Mouse (Mus musculus) heart, embryonic 14.5 days (tissue): ENCODE data around the gene Rnf150. TPM values are rescaled to one million over a fixed set of nuclear protein-coding genes. Genes with fewer than 3 reads are reported as not detected.

ENCODE experiments used
- ATAC-seq: fragments of 200-750 bp; cut with Nextera tagmentation; 2 replicates; pipeline ENCODE4 v1.8.0; 2017; ENCODE audit warnings: low read depth, moderate TSS enrichment; ENCODE audit not compliant: insufficient number of reproducible peaks, insufficient read depth, low FRiP score
- H3K27ac ChIP-seq, 2 experiments: fragments of 200-500 bp in 1 of 2; fragments of 300-500 bp in 1 of 2; sonication (generic) in 1 of 2; replicated peaks in 1 of 2; 2 replicates each; pipeline ENCODE4 v1.5.1; 2012 to 2014; ENCODE audit warnings: low read depth in 2 of 2, low read length in 2 of 2, control low read depth in 1 of 2, mild to moderate bottlenecking in 1 of 2, mixed read lengths in 1 of 2; ENCODE audit not compliant: control insufficient read depth in 1 of 2, insufficient read depth in 1 of 2
- H3K27me3 ChIP-seq: fragments of 300-500 bp; sonication (generic); 2 replicates; pipeline ENCODE4 v1.6.1; 2014; ENCODE audit warnings: mild to moderate bottlenecking, low read length, control low read depth; ENCODE audit not compliant: control insufficient read depth, insufficient read depth
- H3K36me3 ChIP-seq: fragments of 300-500 bp; sonication (generic); 2 replicates; pipeline ENCODE4 v1.6.1; 2014; ENCODE audit warnings: mild to moderate bottlenecking, control low read depth, low read length, mixed read lengths; ENCODE audit not compliant: control insufficient read depth, insufficient read depth
- H3K4me1 ChIP-seq, 2 experiments: fragments of 200-500 bp in 1 of 2; fragments of 300-500 bp in 1 of 2; sonication (generic) in 1 of 2; 2 replicates each; pipeline ENCODE4 v1.6.1; 2012 to 2014; ENCODE audit warnings: low read length in 2 of 2, control low read depth in 1 of 2, mixed read lengths in 1 of 2; ENCODE audit not compliant: control insufficient read depth in 2 of 2, insufficient read depth in 2 of 2
- H3K4me2 ChIP-seq: fragments of 300-500 bp; sonication (generic); 2 replicates; pipeline ENCODE4 v1.6.1; 2014; ENCODE audit warnings: mild to moderate bottlenecking, low read length
- H3K4me3 ChIP-seq, 2 experiments: fragments of 200-500 bp in 1 of 2; fragments of 300-500 bp in 1 of 2; sonication (generic) in 1 of 2; 2 replicates each; pipeline ENCODE4 v1.5.1; 2012 to 2014; ENCODE audit warnings: low read length in 2 of 2, mild to moderate bottlenecking in 2 of 2, control low read depth in 1 of 2, low read depth in 1 of 2, moderate library complexity in 1 of 2; ENCODE audit not compliant: control insufficient read depth in 1 of 2, insufficient read depth in 1 of 2
- H3K9ac ChIP-seq: fragments of 300-500 bp; sonication (generic); 2 replicates; pipeline ENCODE4 v1.6.1; 2014; ENCODE audit warnings: mild to moderate bottlenecking, low read length
- H3K9me3 ChIP-seq: fragments of 300-500 bp; sonication (generic); 2 replicates; pipeline ENCODE4 v1.6.1; 2016; ENCODE audit warnings: low read length, control low read depth; ENCODE audit not compliant: control insufficient read depth
- WGBS: fragments of 180-500 bp; shearing (Covaris S2); extraction: QIAGEN DNeasy Blood & Tissue Kit; methylation state at CpG from one replicate; pipeline ENCODE4 v1.1.7; 2014; 5-methylcytosine and 5-hydroxymethylcytosine counted together
- polyA plus RNA-seq: library from polyadenylated mRNA; unstranded; fragments of >200 nt; fragmentation: Nextera tagmentation; extraction: Ambion mirVana; gene quantifications from 2 replicates; pipeline ENCODE4 v1.2.1, GENCODE M21; 2014

The Rnf150 gene
- polyA plus RNA-seq, 1 experiment from 2014 or later = 0.92 TPM

DNA sequence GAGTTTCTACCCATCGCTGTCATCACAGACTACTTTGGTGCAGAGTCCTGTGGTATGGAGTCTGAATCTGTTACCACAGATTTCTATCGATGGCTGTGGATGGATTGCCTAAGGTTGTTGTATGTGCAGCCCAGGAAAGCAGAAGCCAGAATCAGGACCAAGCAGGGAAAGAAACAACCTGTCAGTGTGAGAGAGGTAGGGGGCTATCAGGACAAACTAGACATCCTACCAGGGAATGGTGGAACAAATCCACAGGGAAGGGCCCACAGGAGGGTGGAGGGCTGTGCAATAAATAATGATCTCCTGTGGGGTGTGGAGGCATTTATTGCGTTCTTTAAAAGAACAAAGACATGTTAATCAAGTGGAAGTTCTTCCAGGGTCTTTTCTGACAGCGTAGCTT lies 56.5 kb downstream of the Rnf150 start:
- 85% methylated on average over 4 of the region's 4 CpGs for WGBS
- Histone ChIP-seq H3K27ac (no peak overlapping the region), H3K4me3 (no peak overlapping the region), H3K4me2 (no peak overlapping the region), H3K9me3 (no peaks in the 10 kb centered on the region), H3K9ac (no peak overlapping the region), H3K27me3 (no peaks in the 10 kb centered on the region), H3K36me3 (no peaks in the 10 kb centered on the region), H3K4me1 (peaks cover 5 to 10% of the 10 kb centered on the region in 2 experiments; a peak in 2 of 4 replicates)
- no peak for ATAC-seq

DNA sequence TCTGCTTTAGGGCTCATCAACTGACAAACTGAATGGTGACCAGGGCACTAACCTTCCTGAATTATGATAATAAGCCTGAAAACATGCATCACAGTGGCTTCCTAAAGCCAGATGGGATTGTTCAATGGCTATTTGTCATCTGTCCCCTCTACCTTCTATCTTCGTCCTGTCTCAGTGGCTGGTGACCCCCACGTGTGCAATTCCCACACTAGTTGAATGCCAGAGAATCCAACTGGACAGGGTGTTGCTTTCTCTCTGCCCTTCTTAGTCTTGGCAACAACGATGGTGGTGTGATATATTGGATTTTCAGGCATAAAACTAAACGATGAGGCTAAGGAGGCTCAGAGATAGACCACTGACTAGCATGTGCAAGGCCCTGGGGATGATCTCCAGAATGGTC lies 57.0 kb downstream of the Rnf150 start:
- Histone ChIP-seq H3K4me1 (peaks cover 5 to 10% of the 10 kb centered on the region in 2 experiments; a peak in 2 of 4 replicates), H3K36me3 (no peaks in the 10 kb centered on the region), H3K27ac (no peak overlapping the region), H3K4me2 (no peak overlapping the region), H3K27me3 (no peaks in the 10 kb centered on the region), H3K9me3 (no peaks in the 10 kb centered on the region), H3K9ac (no peak overlapping the region), H3K4me3 (no peak overlapping the region)
- WGBS = 79% methylated on average over 4 of the region's 4 CpGs
- ATAC-seq = no peak

DNA sequence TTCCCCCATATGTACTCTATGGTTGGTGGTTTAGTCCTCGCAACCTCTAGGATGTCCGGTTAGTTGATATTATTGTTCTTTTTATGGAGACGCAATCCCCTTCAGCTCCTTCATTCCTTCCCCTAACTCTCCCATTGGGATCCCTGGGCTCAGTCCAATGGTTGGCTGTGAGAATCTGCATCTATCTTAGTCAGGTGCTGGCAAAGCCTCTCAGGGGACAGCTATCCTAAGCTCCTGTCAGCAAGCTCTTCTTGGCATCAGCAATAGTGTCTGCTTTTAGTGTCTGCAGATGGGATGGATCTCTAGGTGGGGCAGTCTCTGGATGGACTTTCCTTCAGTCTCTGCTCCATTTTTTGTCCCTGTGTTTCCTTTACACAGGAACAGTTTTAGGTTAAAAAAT lies 62.1 kb downstream of the Rnf150 start:
- Histone ChIP-seq H3K4me1 (no peaks in the 10 kb centered on the region), H3K27me3 (no peaks in the 10 kb centered on the region), H3K9me3 (no peaks in the 10 kb centered on the region), H3K9ac (no peak overlapping the region), H3K27ac (no peak overlapping the region), H3K36me3 (no peaks in the 10 kb centered on the region), H3K4me3 (no peak overlapping the region), H3K4me2 (no peak overlapping the region)
- WGBS = 88% methylated on average over 3 of the region's 3 CpGs
- no peak for ATAC-seq

DNA sequence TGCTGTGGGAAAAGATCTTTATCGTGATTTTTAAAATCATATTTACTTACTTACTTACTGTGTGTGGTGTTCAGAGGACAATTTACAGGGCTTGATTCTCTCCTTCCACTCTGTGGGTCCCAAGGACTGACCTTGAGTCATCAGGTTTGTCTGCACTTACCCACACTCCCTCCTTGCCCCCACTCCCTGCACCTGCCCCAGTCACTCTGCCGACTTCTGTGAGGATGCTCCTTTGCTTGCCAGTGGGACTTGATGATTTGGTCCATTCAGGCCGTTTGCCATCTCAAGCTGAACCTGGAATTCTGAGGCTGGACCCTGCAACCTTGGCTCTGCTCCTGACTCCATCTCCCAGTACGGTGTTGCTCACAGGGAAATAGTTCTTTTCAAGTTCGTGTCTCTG lies 63.4 kb downstream of the Rnf150 start:
- 74% methylated on average over 5 of the region's 5 CpGs for WGBS
- Histone ChIP-seq H3K4me2 (no peak overlapping the region), H3K4me3 (no peak overlapping the region), H3K36me3 (no peaks in the 10 kb centered on the region), H3K27me3 (no peaks in the 10 kb centered on the region), H3K9ac (no peak overlapping the region), H3K27ac (no peak overlapping the region), H3K4me1 (no peaks in the 10 kb centered on the region), H3K9me3 (no peaks in the 10 kb centered on the region)
- no peak for ATAC-seq

DNA sequence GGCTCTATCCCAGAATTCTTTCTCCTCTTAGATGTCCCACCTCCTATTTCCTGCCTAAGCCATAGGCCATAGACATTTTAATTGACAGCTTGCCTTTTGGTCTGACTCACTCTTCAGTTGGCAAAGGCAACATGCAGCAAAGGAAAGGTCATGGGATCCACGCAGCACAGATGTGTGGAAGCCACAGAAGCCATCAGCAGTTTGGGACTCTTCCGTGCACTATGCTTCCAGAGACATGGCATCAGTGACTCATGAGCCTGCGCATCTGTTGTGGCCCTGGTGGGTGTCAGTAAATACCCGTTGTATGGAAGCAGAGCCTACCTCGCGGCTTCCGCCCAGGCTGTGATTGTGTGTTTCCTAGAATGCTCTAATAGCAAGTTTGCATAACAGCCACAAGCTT lies 68.4 kb downstream of the Rnf150 start:
- Histone ChIP-seq H3K36me3 (no peaks in the 10 kb centered on the region), H3K27me3 (no peaks in the 10 kb centered on the region), H3K4me3 (no peak overlapping the region), H3K27ac (no peak overlapping the region), H3K9me3 (no peaks in the 10 kb centered on the region), H3K4me1 (peaks cover 0 to 5% of the 10 kb centered on the region in 2 experiments; a peak in 1 of 4 replicates), H3K9ac (no peak overlapping the region), H3K4me2 (no peak overlapping the region)
- 88% methylated on average over 7 of the region's 7 CpGs for WGBS
- no peak for ATAC-seq

DNA sequence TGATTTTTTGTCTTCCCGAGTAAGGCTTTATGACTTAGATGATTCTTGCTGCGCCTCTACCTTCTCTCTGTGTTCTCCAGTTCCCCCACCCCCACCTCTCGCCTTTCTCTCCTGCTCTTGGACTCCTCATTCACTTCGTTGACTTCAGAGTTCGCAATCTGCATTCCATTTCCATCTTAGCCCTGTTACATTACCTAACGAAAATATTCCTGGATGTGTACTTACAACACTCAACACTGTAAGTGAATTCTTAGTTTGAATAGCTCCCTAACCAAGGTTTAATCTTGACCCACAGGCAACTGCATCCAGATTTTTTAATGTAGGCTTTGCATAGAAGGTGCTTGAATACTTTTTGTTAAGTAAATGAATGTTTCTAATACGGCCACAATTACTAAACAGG lies 73.0 kb downstream of the Rnf150 start:
- Histone ChIP-seq H3K27me3 (no peaks in the 10 kb centered on the region), H3K9ac (no peak overlapping the region), H3K27ac (no peak overlapping the region), H3K36me3 (no peaks in the 10 kb centered on the region), H3K4me3 (no peak overlapping the region), H3K4me1 (peaks cover 0 to 20% of the 10 kb centered on the region in 2 experiments; a peak in 3 of 4 replicates), H3K9me3 (no peaks in the 10 kb centered on the region), H3K4me2 (no peak overlapping the region)
- 49% methylated on average over 7 of the region's 7 CpGs for WGBS
- ATAC-seq = no peak

DNA sequence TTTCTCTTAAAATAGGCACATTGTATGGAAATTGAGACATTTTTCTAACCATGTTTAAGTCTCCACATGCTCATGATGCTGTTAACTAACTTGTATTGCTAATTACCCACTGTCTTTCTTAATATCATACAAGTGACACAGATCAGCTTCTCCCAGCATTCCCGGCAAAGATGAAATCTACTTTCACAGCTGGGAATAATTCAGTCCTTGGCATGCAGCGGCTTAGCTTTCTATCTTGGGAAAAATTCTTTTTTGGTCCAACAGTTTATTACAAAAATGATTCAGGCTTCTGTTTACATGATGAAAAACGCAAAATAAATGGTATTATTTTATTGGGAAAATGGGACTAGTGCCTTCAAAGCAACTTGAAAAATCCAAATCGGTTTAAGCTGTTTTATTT lies 73.7 kb downstream of the Rnf150 start:
- H3K27ac ChIP-seq = no peak overlapping the region
- H3K27me3 ChIP-seq = no peaks in the 10 kb centered on the region
- H3K9me3 ChIP-seq = no peaks in the 10 kb centered on the region
- H3K4me1 ChIP-seq = peaks cover 0 to 20% of the 10 kb centered on the region in 2 experiments; a peak in 3 of 4 replicates
- no peaks in the 10 kb centered on the region for H3K36me3 ChIP-seq
- no peak overlapping the region for H3K4me2 ChIP-seq
- 81% methylated on average over 4 of the region's 4 CpGs for WGBS
- no peak overlapping the region for H3K4me3 ChIP-seq
- no peak for ATAC-seq
- no peak overlapping the region for H3K9ac ChIP-seq

DNA sequence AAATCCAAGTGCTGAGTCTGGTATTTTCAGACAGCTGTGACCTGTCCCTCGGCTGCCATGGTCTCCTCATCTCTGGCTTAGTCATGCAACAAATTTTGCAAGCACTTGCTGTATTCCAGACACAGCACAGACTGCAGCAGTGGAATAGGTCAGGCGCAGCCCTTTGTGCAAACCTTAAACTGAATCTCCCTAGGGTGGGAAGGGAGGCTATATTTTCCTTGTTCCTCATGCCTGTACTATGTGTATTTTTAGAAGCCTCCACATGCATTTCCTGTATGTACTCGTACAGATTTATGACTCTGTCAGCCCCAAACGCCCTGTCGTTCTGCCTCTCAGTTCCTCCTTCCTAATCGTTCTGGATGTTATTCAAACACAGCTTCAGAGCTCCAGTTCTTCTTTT lies 76.8 kb downstream of the Rnf150 start:
- 13% methylated on average over 6 of the region's 6 CpGs for WGBS
- no peaks in the 10 kb centered on the region for H3K36me3 ChIP-seq
- peak overlapping the region; percentile 6 to 83 for H3K27ac ChIP-seq
- no peaks in the 10 kb centered on the region for H3K9me3 ChIP-seq
- peak; percentile 47; the same call in 1 of the 2 replicates for ATAC-seq
- H3K27me3 ChIP-seq = no peaks in the 10 kb centered on the region
- H3K9ac ChIP-seq = peak overlapping the region; percentile 30; the same call in 1 of the 2 replicates
- H3K4me3 ChIP-seq = no peak overlapping the region
- H3K4me2 ChIP-seq = peak overlapping the region; percentile 35
- H3K4me1 ChIP-seq = peaks cover 2 to 25% of the 10 kb centered on the region in 2 experiments; a peak in 3 of 4 replicates
